Mouse (Mus musculus): ENCODE data around the gene Slc39a11. TPM values are rescaled to one million over a fixed set of nuclear protein-coding genes. Genes with fewer than 3 reads are reported as not detected.
A peak's percentile ranks its signal among the peaks of the same experiment; 100 is the strongest.

The Slc39a11 gene
- total and polyA plus RNA-seq, 3 experiments: 43.2 to 54.4 (median 51.0) TPM

DNA sequence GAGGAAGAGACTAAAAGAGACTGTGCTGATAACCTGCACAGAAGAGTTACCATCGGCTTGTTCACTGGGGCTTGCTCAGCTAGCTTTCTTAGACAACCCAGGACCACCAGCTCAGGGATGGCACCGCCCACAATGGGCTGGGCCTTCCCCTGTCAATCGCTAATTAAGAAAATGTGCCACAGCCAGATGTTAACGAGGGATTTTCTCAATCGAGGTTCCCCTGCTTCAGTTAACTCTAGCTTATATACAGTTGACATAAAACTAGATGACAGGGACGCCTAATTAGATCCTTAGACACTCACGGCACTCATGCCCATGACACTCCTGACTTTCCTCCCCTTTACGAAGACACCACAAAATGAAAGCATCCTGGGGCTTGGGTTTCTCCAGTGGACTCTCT lies 268.3 kb downstream of the Slc39a11 start:
- Histone ChIP-seq H3K4me2 (ENCODE audit: insufficient read depth, low read depth, poor library complexity, severe bottlenecking) (no peak overlapping the region), H3K36me3 (replicated peaks in 1 of 2; ENCODE audit: control insufficient read depth in 1 of 2, insufficient read depth in 1 of 2, low read length in 1 of 2) (peaks cover 2 to 25% of the 10 kb centered on the region in 2 experiments), H3K4me3 (replicated peaks in 1 of 3; ENCODE audit: low read depth in 2 of 3, low read length in 2 of 3, poor library complexity in 1 of 3) (no peak overlapping the region), H3K9ac (ENCODE audit: insufficient read depth, low read depth) (no peak overlapping the region), H3K79me2 (replicated peaks; ENCODE audit: control insufficient read depth, extremely low read depth, insufficient read depth, poor library complexity, severe bottlenecking) (no peaks in the 10 kb centered on the region), H3K9me3 (replicated peaks; ENCODE audit: low read length) (no peaks in the 10 kb centered on the region), H3K4me1 (ENCODE audit: control insufficient read depth in 1 of 2, insufficient read depth in 2 of 2) (peaks cover 0 to 31% of the 10 kb centered on the region in 2 experiments; a peak in 2 of 4 replicates), H3K27me3 (replicated peaks) (no peaks in the 10 kb centered on the region), H3K27ac (ENCODE audit: insufficient read depth, low read depth) (no peak overlapping the region)
- no peak for DNase-seq (ENCODE audit: extremely low read depth)
- in situ Hi-C loops (cut with MboI; ENCODE audit: low pct_ligation_motif_present, low pct_unique_long_range_greater_than_20kb, low sequenced_read_pairs) (no loop called here), dilution Hi-C loops (cut with MboI; ENCODE audit: extremely low pct_ligation_motif_present, extremely low pct_unique_long_range_greater_than_20kb, low sequenced_read_pairs) (no loop called here)
- TF ChIP-seq JUN (IDR thresholded peaks at IDR 0.05; ENCODE audit: insufficient read depth, low read depth, low read length): no peak
- no peak for TF ChIP-seq MAZ (IDR thresholded peaks at IDR 0.05; ENCODE audit: low read depth, low read length)
- TF ChIP-seq ZC3H11A (IDR thresholded peaks at IDR 0.05; ENCODE audit: low read depth, low read length): no peak
- no peak for TF ChIP-seq POLR2A (IDR thresholded peaks at IDR 0.05; ENCODE audit: low read depth, low read length)
- TF ChIP-seq SIN3A (IDR thresholded peaks at IDR 0.05; ENCODE audit: low read length): no peak
- TF ChIP-seq PAX5 (IDR thresholded peaks at IDR 0.05; ENCODE audit: low read length): no peak
- TF ChIP-seq ZMIZ1 (IDR thresholded peaks at IDR 0.05; ENCODE audit: low read depth, low read length): no peak
- no peak for TF ChIP-seq ZKSCAN1 (IDR thresholded peaks at IDR 0.05; ENCODE audit: borderline replicate concordance, low read depth, low read length)

DNA sequence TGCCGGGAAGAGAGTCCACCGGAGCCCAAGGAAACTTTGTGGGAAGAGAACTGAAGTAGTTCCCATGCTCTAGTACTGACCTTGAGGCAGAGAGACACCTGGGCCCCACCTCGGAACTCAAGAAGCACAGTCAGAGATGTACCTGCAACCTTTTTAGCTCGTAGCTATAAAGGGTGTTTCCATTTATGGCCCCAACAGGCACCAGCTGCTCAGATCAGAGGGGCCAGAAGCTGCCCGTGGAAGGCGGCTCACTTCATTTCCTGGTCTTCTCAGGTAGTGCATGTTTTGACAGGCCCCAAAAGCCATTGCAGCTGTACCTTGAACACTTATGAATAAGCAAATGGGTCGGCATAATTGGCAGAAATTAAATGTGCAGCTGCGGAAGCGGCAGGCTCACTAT lies 271.0 kb downstream of the Slc39a11 start:
- H3K27ac ChIP-seq (ENCODE audit: insufficient read depth, low read depth): no peak overlapping the region
- no peak overlapping the region for H3K4me2 ChIP-seq (ENCODE audit: insufficient read depth, low read depth, poor library complexity, severe bottlenecking)
- H3K27me3 ChIP-seq (replicated peaks): no peaks in the 10 kb centered on the region
- DNase-seq (ENCODE audit: extremely low read depth): no peak
- H3K4me3 ChIP-seq (replicated peaks in 1 of 3; ENCODE audit: low read depth in 2 of 3, low read length in 2 of 3, poor library complexity in 1 of 3): no peak overlapping the region
- H3K79me2 ChIP-seq (replicated peaks; ENCODE audit: control insufficient read depth, extremely low read depth, insufficient read depth, poor library complexity, severe bottlenecking): no peaks in the 10 kb centered on the region
- peaks cover 0 to 28% of the 10 kb centered on the region in 2 experiments; a peak in 2 of 4 replicates for H3K4me1 ChIP-seq (ENCODE audit: control insufficient read depth in 1 of 2, insufficient read depth in 2 of 2)
- in situ Hi-C loops (cut with MboI; ENCODE audit: low pct_ligation_motif_present, low pct_unique_long_range_greater_than_20kb, low sequenced_read_pairs) (no loop called here), dilution Hi-C loops (cut with MboI; ENCODE audit: extremely low pct_ligation_motif_present, extremely low pct_unique_long_range_greater_than_20kb, low sequenced_read_pairs) (no loop called here)
- no peak overlapping the region for H3K9ac ChIP-seq (ENCODE audit: insufficient read depth, low read depth)
- H3K9me3 ChIP-seq (replicated peaks; ENCODE audit: low read length): peaks cover 10% of the 10 kb centered on the region
- peaks cover 2 to 45% of the 10 kb centered on the region in 2 experiments for H3K36me3 ChIP-seq (replicated peaks in 1 of 2; ENCODE audit: control insufficient read depth in 1 of 2, insufficient read depth in 1 of 2, low read length in 1 of 2)
- TF ChIP-seq GABPA (IDR thresholded peaks at IDR 0.05; ENCODE audit: insufficient replicate concordance, low read depth, low read length) (no peak), MEF2A (IDR thresholded peaks at IDR 0.05; ENCODE audit: borderline replicate concordance, low read depth, low read length) (peak; percentile 54; the same call in 1 of the 2 replicates), MXI1 (IDR thresholded peaks at IDR 0.05; ENCODE audit: low read depth, low read length) (no peak), CHD1 (IDR thresholded peaks at IDR 0.05; ENCODE audit: low read depth, low read length) (no peak)

DNA sequence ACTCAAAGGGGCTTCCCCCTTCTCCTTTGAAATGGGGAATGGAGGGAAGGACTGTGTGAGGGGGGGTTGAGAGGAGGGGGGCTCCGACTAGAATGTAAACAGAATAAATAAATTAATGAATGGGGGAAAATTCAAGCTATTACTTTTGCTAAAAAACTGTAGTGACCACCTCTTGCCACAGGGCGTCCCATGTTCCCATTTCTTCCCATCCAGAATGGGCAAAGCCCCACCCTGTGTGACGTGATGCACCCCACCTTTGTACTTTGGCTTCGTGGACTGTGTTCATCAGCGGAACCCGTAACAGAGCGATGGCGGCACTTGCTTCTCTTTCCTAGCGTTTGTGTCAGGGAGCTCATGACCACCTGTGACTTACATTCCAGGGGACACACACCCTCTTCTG lies 273.8 kb downstream of the Slc39a11 start:
- no peak overlapping the region for H3K27ac ChIP-seq (ENCODE audit: insufficient read depth, low read depth)
- no peaks in the 10 kb centered on the region for H3K79me2 ChIP-seq (replicated peaks; ENCODE audit: control insufficient read depth, extremely low read depth, insufficient read depth, poor library complexity, severe bottlenecking)
- H3K9me3 ChIP-seq (replicated peaks; ENCODE audit: low read length): peaks cover 24% of the 10 kb centered on the region
- no peak overlapping the region for H3K9ac ChIP-seq (ENCODE audit: insufficient read depth, low read depth)
- in situ Hi-C loops (cut with MboI; ENCODE audit: low pct_ligation_motif_present, low pct_unique_long_range_greater_than_20kb, low sequenced_read_pairs): no loop called here
- dilution Hi-C loops (cut with MboI; ENCODE audit: extremely low pct_ligation_motif_present, extremely low pct_unique_long_range_greater_than_20kb, low sequenced_read_pairs): no loop called here
- H3K27me3 ChIP-seq (replicated peaks): no peaks in the 10 kb centered on the region
- DNase-seq (ENCODE audit: extremely low read depth): no peak
- H3K4me1 ChIP-seq (ENCODE audit: control insufficient read depth in 1 of 2, insufficient read depth in 2 of 2): peaks cover 0 to 20% of the 10 kb centered on the region in 2 experiments; a peak in 2 of 4 replicates
- no peak overlapping the region for H3K4me2 ChIP-seq (ENCODE audit: insufficient read depth, low read depth, poor library complexity, severe bottlenecking)
- no peak overlapping the region for H3K4me3 ChIP-seq (replicated peaks in 1 of 3; ENCODE audit: low read depth in 2 of 3, low read length in 2 of 3, poor library complexity in 1 of 3)
- peaks cover 3 to 64% of the 10 kb centered on the region in 2 experiments for H3K36me3 ChIP-seq (replicated peaks in 1 of 2; ENCODE audit: control insufficient read depth in 1 of 2, insufficient read depth in 1 of 2, low read length in 1 of 2)
- TF ChIP-seq UBTF (IDR thresholded peaks at IDR 0.05; ENCODE audit: low read depth, low read length) (no peak), CHD1 (IDR thresholded peaks at IDR 0.05; ENCODE audit: low read depth, low read length) (no peak), CTCF (conservative IDR thresholded peaks at IDR 0.05 in 1 of 2, IDR thresholded peaks at IDR 0.05 in 1 of 2; ENCODE audit: low read depth in 2 of 2, low read length in 2 of 2) (0 out of 4 replicates have a peak, but pooled peaks of 1 of the 2 experiments have one; percentile 0)

Measured in CH12.LX (cell line).